Mouse (Mus musculus) embryonic facial prominence, embryonic 15.5 days (tissue): ENCODE data around the gene Myh14. TPM values are rescaled to one million over a fixed set of nuclear protein-coding genes. Genes with fewer than 3 reads are reported as not detected.

Source experiments
- ATAC-seq: fragments of 200-750 bp; cut with Nextera tagmentation; 2 replicates; pipeline ENCODE4 v1.8.0; 2017; ENCODE audit warnings: low read depth, moderate TSS enrichment; ENCODE audit not compliant: insufficient number of reproducible peaks, low FRiP score, low TSS enrichment
- H3K27ac ChIP-seq: fragments of 300-500 bp; sonication (generic); replicated peaks from 2 replicates; pipeline ENCODE4 v1.5.1; 2015; ENCODE audit warnings: mild to moderate bottlenecking, inconsistent platforms
- H3K27me3 ChIP-seq: fragments of 300-500 bp; sonication (generic); 2 replicates; pipeline ENCODE4 v1.6.1; 2015; ENCODE audit warnings: inconsistent platforms
- H3K36me3 ChIP-seq: fragments of 300-500 bp; sonication (generic); 2 replicates; pipeline ENCODE4 v1.6.1; 2015; ENCODE audit warnings: mild to moderate bottlenecking, inconsistent platforms
- H3K4me1 ChIP-seq: fragments of 300-500 bp; sonication (generic); 2 replicates; pipeline ENCODE4 v1.6.1; 2015; ENCODE audit warnings: inconsistent platforms
- H3K4me2 ChIP-seq: fragments of 300-500 bp; sonication (generic); replicated peaks from 2 replicates; pipeline ENCODE4 v1.6.1; 2015; ENCODE audit warnings: mild to moderate bottlenecking, inconsistent platforms
- H3K4me3 ChIP-seq: fragments of 300-500 bp; sonication (generic); replicated peaks from 2 replicates; pipeline ENCODE4 v1.5.1; 2015; ENCODE audit warnings: mild to moderate bottlenecking, inconsistent platforms
- H3K9ac ChIP-seq: fragments of 300-500 bp; sonication (generic); 2 replicates; pipeline ENCODE4 v1.6.1; 2015; ENCODE audit warnings: inconsistent platforms
- H3K9me3 ChIP-seq: fragments of 300-500 bp; sonication (generic); replicated peaks from 2 replicates; pipeline ENCODE4 v1.6.1; 2016; ENCODE audit warnings: inconsistent platforms
- WGBS: fragments of 180-500 bp; shearing (Covaris S2); methylation state at CpG from one replicate; pipeline ENCODE4 v1.1.7; 2015; 5-methylcytosine and 5-hydroxymethylcytosine counted together
- polyA plus RNA-seq: library from polyadenylated mRNA; unstranded; fragments of >200 nt; fragmentation: Nextera tagmentation; extraction: Ambion mirVana; gene quantifications from 2 replicates; pipeline ENCODE4 v1.2.1, GENCODE M21; 2015

The Myh14 gene
- polyA plus RNA-seq, 1 experiment from 2014 or later: 23.0 TPM

- Histone ChIP-seq H3K27me3 (peaks cover 11% of the 10 kb centered on the region), H3K27ac (no peak overlapping the region), H3K4me3 (no peak overlapping the region), H3K4me2 (no peak overlapping the region), H3K9me3 (no peaks in the 10 kb centered on the region), H3K9ac (no peak overlapping the region), H3K4me1 (no peaks in the 10 kb centered on the region), H3K36me3 (no peaks in the 10 kb centered on the region)
- ATAC-seq: no peak
- 6% methylated on average over 4 of the region's 4 CpGs for WGBS
These were observed 20.7 kb downstream of the Myh14 start for GRCm38 (mm10) chr7:44649990-44650389.

GRCm38 (mm10) chr7:44649094-44649610, 21.5 kb downstream of the Myh14 start:
- Histone ChIP-seq H3K4me1 (no peaks in the 10 kb centered on the region), H3K9ac (no peak overlapping the region), H3K27me3 (peaks cover 11% of the 10 kb centered on the region), H3K36me3 (no peaks in the 10 kb centered on the region), H3K27ac (no peak overlapping the region), H3K4me3 (no peak overlapping the region), H3K4me2 (no peak overlapping the region), H3K9me3 (no peaks in the 10 kb centered on the region)
- no peak for ATAC-seq
- WGBS: 76% methylated on average over 8 of the region's 8 CpGs

- H3K4me1 ChIP-seq: no peaks in the 10 kb centered on the region
- H3K36me3 ChIP-seq: no peaks in the 10 kb centered on the region
- 69% methylated on average over 10 of the region's 10 CpGs for WGBS
- H3K4me2 ChIP-seq: no peak overlapping the region
- H3K27ac ChIP-seq: no peak overlapping the region
- H3K4me3 ChIP-seq: no peak overlapping the region
- no peak for ATAC-seq
- H3K9me3 ChIP-seq: no peaks in the 10 kb centered on the region
- H3K9ac ChIP-seq: no peak overlapping the region
- H3K27me3 ChIP-seq: peaks cover 11% of the 10 kb centered on the region
These were observed 22.9 kb downstream of the Myh14 start for GRCm38 (mm10) chr7:44647729-44648128.

- Histone ChIP-seq H3K27ac (no peak overlapping the region), H3K4me2 (no peak overlapping the region), H3K9ac (no peak overlapping the region), H3K9me3 (no peaks in the 10 kb centered on the region), H3K36me3 (no peaks in the 10 kb centered on the region), H3K4me3 (no peak overlapping the region), H3K27me3 (peaks cover 11% of the 10 kb centered on the region), H3K4me1 (no peaks in the 10 kb centered on the region)
- no peak for ATAC-seq
- 48% methylated on average over 7 of the region's 7 CpGs for WGBS
These were observed 23.5 kb downstream of the Myh14 start for GRCm38 (mm10) chr7:44647042-44647724.

GRCm38 (mm10) chr7:44645951-44646350, 24.7 kb downstream of the Myh14 start:
- H3K9ac ChIP-seq: no peak overlapping the region
- no peak overlapping the region for H3K4me3 ChIP-seq
- H3K4me2 ChIP-seq: no peak overlapping the region
- H3K4me1 ChIP-seq: no peaks in the 10 kb centered on the region
- 24% methylated on average over 15 of the region's 15 CpGs for WGBS
- no peaks in the 10 kb centered on the region for H3K36me3 ChIP-seq
- peaks cover 23% of the 10 kb centered on the region for H3K27me3 ChIP-seq
- no peak for ATAC-seq
- no peak overlapping the region for H3K27ac ChIP-seq
- no peaks in the 10 kb centered on the region for H3K9me3 ChIP-seq

- H3K4me1 ChIP-seq: no peaks in the 10 kb centered on the region
- peaks cover 30% of the 10 kb centered on the region for H3K27me3 ChIP-seq
- 76% methylated on average over 5 of the region's 5 CpGs for WGBS
- H3K9me3 ChIP-seq: no peaks in the 10 kb centered on the region
- H3K4me3 ChIP-seq: no peak overlapping the region
- H3K9ac ChIP-seq: no peak overlapping the region
- no peak overlapping the region for H3K27ac ChIP-seq
- ATAC-seq: no peak
- H3K4me2 ChIP-seq: no peak overlapping the region
- H3K36me3 ChIP-seq: no peaks in the 10 kb centered on the region
These were observed 25.4 kb downstream of the Myh14 start for GRCm38 (mm10) chr7:44645256-44645655.

- no peaks in the 10 kb centered on the region for H3K36me3 ChIP-seq
- 31% methylated on average over 8 of the region's 8 CpGs for WGBS
- no peaks in the 10 kb centered on the region for H3K4me1 ChIP-seq
- no peaks in the 10 kb centered on the region for H3K9me3 ChIP-seq
- H3K27ac ChIP-seq: no peak overlapping the region
- peaks cover 53% of the 10 kb centered on the region for H3K27me3 ChIP-seq
- no peak overlapping the region for H3K4me2 ChIP-seq
- H3K4me3 ChIP-seq: no peak overlapping the region
- H3K9ac ChIP-seq: no peak overlapping the region
- ATAC-seq: no peak
These were observed 28.8 kb downstream of the Myh14 start for GRCm38 (mm10) chr7:44641887-44642286.

- Histone ChIP-seq H3K27ac (no peak overlapping the region), H3K4me3 (no peak overlapping the region; the same call in 1 of the 2 replicates), H3K9me3 (no peaks in the 10 kb centered on the region), H3K36me3 (no peaks in the 10 kb centered on the region), H3K4me2 (peak overlapping the region; percentile 23; the same call in 1 of the 2 replicates), H3K9ac (no peak overlapping the region), H3K4me1 (no peaks in the 10 kb centered on the region), H3K27me3 (peaks cover 52% of the 10 kb centered on the region)
- whole genome bisulfite sequencing: 17% methylated on average over 25 of the region's 25 CpGs
- no peak for ATAC-seq
These were observed 29.6 kb downstream of the Myh14 start for GRCm38 (mm10) chr7:44640843-44641605.

GRCm38 (mm10) chr7:44638663-44639062, 32.0 kb downstream of the Myh14 start:
- no peak overlapping the region for H3K4me3 ChIP-seq
- H3K4me1 ChIP-seq: no peaks in the 10 kb centered on the region
- no peak overlapping the region for H3K27ac ChIP-seq
- peak overlapping the region; percentile 17; the same call in 1 of the 2 replicates for H3K4me2 ChIP-seq
- H3K36me3 ChIP-seq: no peaks in the 10 kb centered on the region
- ATAC-seq: 0 out of 2 replicates have a peak, but pooled peaks have one; percentile 34
- no peaks in the 10 kb centered on the region for H3K9me3 ChIP-seq
- H3K27me3 ChIP-seq: peaks cover 45% of the 10 kb centered on the region
- WGBS: 4% methylated on average over 16 of the region's 16 CpGs
- H3K9ac ChIP-seq: no peak overlapping the region

GRCm38 (mm10) chr7:44636684-44637083, 34.0 kb downstream of the Myh14 start:
- peaks cover 40% of the 10 kb centered on the region for H3K27me3 ChIP-seq
- ATAC-seq: no peak
- WGBS: 73% methylated on average over 9 of the region's 9 CpGs

GRCm38 (mm10) chr7:44633407-44633806, 37.2 kb downstream of the Myh14 start:
- H3K9ac ChIP-seq: no peak overlapping the region
- no peak for ATAC-seq
- no peak overlapping the region for H3K27ac ChIP-seq
- 15% methylated on average over 15 of the region's 15 CpGs for WGBS
- H3K4me3 ChIP-seq: no peak overlapping the region
- H3K9me3 ChIP-seq: no peaks in the 10 kb centered on the region
- no peaks in the 10 kb centered on the region for H3K4me1 ChIP-seq
- no peaks in the 10 kb centered on the region for H3K36me3 ChIP-seq
- no peak overlapping the region for H3K4me2 ChIP-seq
- peaks cover 7% of the 10 kb centered on the region for H3K27me3 ChIP-seq

More at GRCm38 (mm10) chr7:44636684-44637083, 34.0 kb downstream of the Myh14 start:
- Histone ChIP-seq H3K4me3 (no peak overlapping the region), H3K36me3 (no peaks in the 10 kb centered on the region), H3K4me1 (no peaks in the 10 kb centered on the region), H3K4me2 (no peak overlapping the region), H3K9me3 (no peaks in the 10 kb centered on the region), H3K9ac (no peak overlapping the region), H3K27ac (no peak overlapping the region)
